ENCODE assay signal across 9 mouse cellular contexts in the genomic region with DNA sequence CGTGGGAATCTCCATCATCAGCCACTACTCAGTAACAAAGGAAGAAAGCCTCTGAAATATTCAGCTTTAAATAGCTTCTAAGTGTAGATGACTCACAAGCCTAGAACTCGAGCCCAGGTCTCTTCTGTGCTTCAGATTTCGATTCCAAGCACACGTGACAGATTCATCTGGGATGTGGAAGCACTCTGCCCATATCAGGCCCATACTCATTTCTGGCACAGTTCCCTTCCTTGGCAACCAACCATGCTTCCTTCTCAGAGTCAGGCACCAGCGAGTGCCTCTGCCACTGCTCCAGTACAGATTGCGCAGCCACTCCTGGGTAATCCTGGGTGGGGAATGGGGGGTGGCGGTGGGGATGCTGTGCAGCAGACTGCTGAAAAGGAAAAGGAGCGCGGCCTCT. TPM values are rescaled to one million over a fixed set of nuclear protein-coding genes. Genes with fewer than 3 reads are reported as not detected.
DNase-seq lines count a peak whose midpoint lies in the region; ATAC-seq and TF ChIP-seq lines count a peak whose summit lies in the region.
"Had no signal": no experiment of that assay in that cellular context is flagged by ENCODE, and none has a peak within 500 bp of the region (broad histone marks: within the 10 kb centered on the region; RNA-seq: fewer than 3 reads in every experiment).

No protein-coding gene starts in this region.

- peak; percentile 14; the same call in 1 of the 2 replicates for TF ChIP-seq POLR2A in heart, adult 2 months (IDR thresholded peaks at IDR 0.05; ENCODE audit: insufficient read depth, low read depth, low read length)

- no peaks in the 10 kb centered on the region for H3K9me3 ChIP-seq in midbrain, embryonic 11.5 days (ENCODE audit: control insufficient read depth, low read length)
- H3K9me3 ChIP-seq in midbrain, embryonic 10.5 days (replicated peaks), result no peaks in the 10 kb centered on the region

- H3K27ac ChIP-seq in midbrain, embryonic 11.5 days (ENCODE audit: low read depth, low read length), result no peak overlapping the region
- H3K27ac ChIP-seq in midbrain, embryonic 10.5 days (replicated peaks), result no peak overlapping the region
- H3K27ac ChIP-seq in heart, adult 2 months, result peak overlapping the region; percentile 64
- H3K27ac ChIP-seq: kidney, postnatal 0 days had no signal

- 0 out of 2 replicates have a peak, but pooled peaks have one; percentile 20 for TF ChIP-seq CTCF in heart, adult 2 months (IDR thresholded peaks at IDR 0.05)

- H3K4me3 ChIP-seq in midbrain, embryonic 11.5 days (ENCODE audit: low read depth, low read length), result no peak overlapping the region
- no peak overlapping the region for H3K4me3 ChIP-seq in midbrain, embryonic 10.5 days
- peak overlapping the region; percentile 27; the same call in 1 of the 2 replicates for H3K4me3 ChIP-seq in heart, adult 2 months

- H3K9ac ChIP-seq in midbrain, embryonic 11.5 days (ENCODE audit: low read length), result no peak overlapping the region
- no peak overlapping the region for H3K9ac ChIP-seq in heart, adult 2 months (ENCODE audit: low read depth, low read length)

- WGBS in midbrain, embryonic 11.5 days, result 71% methylated on average over 9 of the region's 9 CpGs
- 72% methylated on average over 9 of the region's 9 CpGs for WGBS in midbrain, embryonic 10.5 days
- 12% methylated on average over 9 of the region's 9 CpGs for WGBS in heart, adult 2 months

- no peaks in the 10 kb centered on the region for H3K27me3 ChIP-seq in midbrain, embryonic 11.5 days (ENCODE audit: control insufficient read depth, insufficient read depth, low read length)
- H3K27me3 ChIP-seq in midbrain, embryonic 10.5 days (ENCODE audit: low read depth, poor library complexity, severe bottlenecking), result no peaks in the 10 kb centered on the region
- no peaks in the 10 kb centered on the region for H3K27me3 ChIP-seq in heart, adult 2 months (ENCODE audit: control insufficient read depth, insufficient read depth, low read length)

- intact Hi-C loops in heart, adult 2 months (cut with DNase I), result no loop called here

- no peaks in the 10 kb centered on the region for H3K79me2 ChIP-seq in heart, adult 2 months (replicated peaks; ENCODE audit: control insufficient read depth, insufficient read depth, low read length)

- no peaks in the 10 kb centered on the region for H3K36me3 ChIP-seq in midbrain, embryonic 11.5 days (ENCODE audit: control insufficient read depth, insufficient read depth, low read length)
- no peaks in the 10 kb centered on the region for H3K36me3 ChIP-seq in midbrain, embryonic 10.5 days
- no peaks in the 10 kb centered on the region for H3K36me3 ChIP-seq in heart, adult 2 months (ENCODE audit: control insufficient read depth, insufficient read depth, low read length)

- ATAC-seq in midbrain, embryonic 11.5 days (ENCODE audit: low FRiP score), result no peak

- DNase-seq in midbrain, embryonic 11.5 days (ENCODE audit: low spot score, missing footprints), result peak; percentile 79
- no peak for DNase-seq in midbrain, embryonic 10.5 days (ENCODE audit: low spot score)
- peak; percentile 83 to 84 for DNase-seq in cerebellum, postnatal 14 days
- peak; percentile 75 to 86 for DNase-seq in heart, adult 2 months
- DNase-seq in layer of hippocampus, adult 18-20 months (ENCODE audit: low spot score in 2 of 2), result peak; percentile 69 to 88
- DNase-seq in lung, postnatal 14 days, result peak; percentile 76
- DNase-seq in telencephalon, adult 2 months (ENCODE audit: low read depth, low spot score), result peak; percentile 92
- no peak for DNase-seq in thymus, postnatal 0 days (ENCODE audit: low spot score)

- 0 out of 2 replicates have a peak, but pooled peaks have one; percentile 32 for TF ChIP-seq EP300 in heart, adult 2 months (IDR thresholded peaks at IDR 0.05; ENCODE audit: insufficient read depth, low read depth, low read length)

- H3K4me2 ChIP-seq in midbrain, embryonic 11.5 days, result no peak overlapping the region

- no peaks in the 10 kb centered on the region for H3K4me1 ChIP-seq in midbrain, embryonic 11.5 days (ENCODE audit: control insufficient read depth, insufficient read depth, low read length)
- H3K4me1 ChIP-seq in midbrain, embryonic 10.5 days, result peaks cover 4% of the 10 kb centered on the region; the same call in 1 of the 2 replicates
- H3K4me1 ChIP-seq in heart, adult 2 months (ENCODE audit: control insufficient read depth, insufficient read depth, low read length), result peaks cover 1% of the 10 kb centered on the region

RNA-seq across cellular contexts. Expression of a gene that starts 46.5 kb away (rescaled TPM):
- 2.4 TPM in 2 replicates for polyA plus RNA-seq in midbrain, embryonic 11.5 days (2014; fragmentation: Nextera tagmentation; extraction: Ambion mirVana)
- 1.6 and 2.6 TPM in 2 replicates for polyA plus RNA-seq in midbrain, embryonic 10.5 days (2016; fragmentation: Nextera tagmentation; extraction: Ambion mirVana)
- total RNA-seq in heart, adult 2 months (2021), result 1 to 10 TPM; 3.5 to 3.7 TPM
- polyA plus RNA-seq in heart, adult 2 months (2012; rRNA removed), result 1.7 and 4.7 TPM in 2 replicates
- 1 to 10 TPM; 6.3 to 6.5 TPM for total RNA-seq in layer of hippocampus, adult 18-20 months (2021)
- polyA plus RNA-seq in thymus, postnatal 0 days (2015; fragmentation: Nextera tagmentation; extraction: Ambion mirVana), result 1.9 and 2.2 TPM in 2 replicates

Comparison
In these comparisons a context has a peak if more than half of its experiments do, and no peak if none do; other contexts are left out.
1. DNase-seq: peak in midbrain, embryonic 11.5 days (single experiment), cerebellum, postnatal 14 days (2 of 2), heart, adult 2 months (2 of 2), layer of hippocampus, adult 18-20 months (2 of 2), lung, postnatal 14 days (single experiment) and telencephalon, adult 2 months (single experiment); none in midbrain, embryonic 10.5 days (single experiment) and thymus, postnatal 0 days (single experiment).